ENCODE assay signal across 32 mouse cellular contexts in genomic region chr15:83829226-83829625, GRCm38 (mm10). TPM values are rescaled to one million over a fixed set of nuclear protein-coding genes. Genes with fewer than 3 reads are reported as not detected.
DNase-seq lines count a peak whose midpoint lies in the region; ATAC-seq and TF ChIP-seq lines count a peak whose summit lies in the region.
"Had no signal": no experiment of that assay in that cellular context is flagged by ENCODE, and none has a peak within 500 bp of the region (broad histone marks: within the 10 kb centered on the region; RNA-seq: fewer than 3 reads in every experiment).

No protein-coding gene starts in this region.

- no peaks in the 10 kb centered on the region for H3K27me3 ChIP-seq in hindbrain, embryonic 13.5 days
- no peaks in the 10 kb centered on the region for H3K27me3 ChIP-seq in hindbrain, embryonic 11.5 days (ENCODE audit: control insufficient read depth, insufficient read depth, low read length)
- no peaks in the 10 kb centered on the region for H3K27me3 ChIP-seq in midbrain, postnatal 0 days (ENCODE audit: insufficient read depth, low read length)
- no peaks in the 10 kb centered on the region for H3K27me3 ChIP-seq in midbrain, embryonic 16.5 days (ENCODE audit: control insufficient read depth, insufficient read depth, low read depth, low read length)
- no peaks in the 10 kb centered on the region for H3K27me3 ChIP-seq in neural tube, embryonic 14.5 days (ENCODE audit: control insufficient read depth, insufficient read depth, low read length)
- H3K27me3 ChIP-seq: embryonic facial prominence, embryonic 13.5 days; limb, embryonic 13.5 days; liver, embryonic 13.5 days; midbrain, embryonic 12.5 days; neural tube, embryonic 12.5 days had no signal

- peaks cover 3% of the 10 kb centered on the region; the same call in 1 of the 2 replicates for H3K4me1 ChIP-seq in hindbrain, embryonic 13.5 days (replicated peaks)
- no peaks in the 10 kb centered on the region for H3K4me1 ChIP-seq in hindbrain, embryonic 11.5 days (replicated peaks; ENCODE audit: control insufficient read depth, insufficient read depth, low read length)
- H3K4me1 ChIP-seq in midbrain, postnatal 0 days (ENCODE audit: insufficient read depth, low read length): 0 out of 2 replicates have a peak, but pooled peaks cover 3% of the 10 kb centered on the region
- no peaks in the 10 kb centered on the region for H3K4me1 ChIP-seq in midbrain, embryonic 16.5 days (ENCODE audit: control insufficient read depth, insufficient read depth, low read length)
- 0 out of 2 replicates have a peak, but pooled peaks cover 5% of the 10 kb centered on the region for H3K4me1 ChIP-seq in neural tube, embryonic 14.5 days (ENCODE audit: control insufficient read depth, insufficient read depth, low read length)
- H3K4me1 ChIP-seq: embryonic facial prominence, embryonic 13.5 days; limb, embryonic 13.5 days; liver, embryonic 13.5 days; midbrain, embryonic 12.5 days; neural tube, embryonic 12.5 days had no signal

- no peak overlapping the region for H3K4me3 ChIP-seq in hindbrain, embryonic 13.5 days
- H3K4me3 ChIP-seq in hindbrain, embryonic 11.5 days (ENCODE audit: low read depth, low read length): no peak overlapping the region
- no peak overlapping the region for H3K4me3 ChIP-seq in midbrain, postnatal 0 days (ENCODE audit: low read depth, low read length)
- H3K4me3 ChIP-seq in midbrain, embryonic 16.5 days (ENCODE audit: low read depth, low read length): no peak overlapping the region
- no peak overlapping the region for H3K4me3 ChIP-seq in neural tube, embryonic 14.5 days (ENCODE audit: low read depth, low read length)
- H3K4me3 ChIP-seq: embryonic facial prominence, embryonic 13.5 days; erythroblast, embryonic 14.5 days; limb, embryonic 13.5 days; liver, embryonic 13.5 days; midbrain, embryonic 12.5 days; neural tube, embryonic 12.5 days had no signal

- no peak for DNase-seq in hindbrain, embryonic 11.5 days (ENCODE audit: low spot score)
- peak; percentile 25 for DNase-seq in midbrain, postnatal 0 days (ENCODE audit: low spot score)
- DNase-seq in brain, embryonic 18.5 days (ENCODE audit: low read depth, low spot score): peak; percentile 58
- DNase-seq in lung, postnatal 25 days (ENCODE audit: low spot score): no peak
- DNase-seq: cerebellum, adult 8-10 months; cerebellum, postnatal 36 days; embryo, embryonic 11 days; gastrocnemius, postnatal 10 days; heart, adult 11 months; kidney, adult 9 months; kidney, postnatal 14 days; liver, embryonic 13.5 days; lung, adult 2 months; lung, postnatal 14 days; spleen, adult 18-20 months had no signal

- ATAC-seq in hindbrain, embryonic 13.5 days (ENCODE audit: low FRiP score): 0 out of 2 replicates have a peak, but pooled peaks have one; percentile 24
- no peak for ATAC-seq in hindbrain, embryonic 11.5 days (ENCODE audit: low FRiP score)
- no peak for ATAC-seq in midbrain, postnatal 0 days (ENCODE audit: low FRiP score)
- ATAC-seq in midbrain, embryonic 16.5 days: no peak
- no peak; the same call in 1 of the 2 replicates for ATAC-seq in neural tube, embryonic 14.5 days (ENCODE audit: low read depth)
- ATAC-seq: intestine, embryonic 16.5 days; Patski had no signal

- no peak overlapping the region for H3K9ac ChIP-seq in hindbrain, embryonic 13.5 days
- H3K9ac ChIP-seq in hindbrain, embryonic 11.5 days (ENCODE audit: low read depth, low read length): no peak overlapping the region
- H3K9ac ChIP-seq in midbrain, postnatal 0 days (replicated peaks; ENCODE audit: low read length, poor library complexity, severe bottlenecking): 0 out of 2 replicates have a peak overlapping the region, but pooled peaks have one; percentile 1
- H3K9ac ChIP-seq in midbrain, embryonic 16.5 days (ENCODE audit: low read depth, low read length): no peak overlapping the region
- no peak overlapping the region for H3K9ac ChIP-seq in neural tube, embryonic 14.5 days (replicated peaks; ENCODE audit: low read depth, low read length)
- H3K9ac ChIP-seq: embryonic facial prominence, embryonic 13.5 days; limb, embryonic 13.5 days; liver, embryonic 13.5 days; midbrain, embryonic 12.5 days; neural tube, embryonic 12.5 days had no signal

- H3K27ac ChIP-seq in hindbrain, embryonic 13.5 days: peak overlapping the region; percentile 42; the same call in 1 of the 2 replicates
- no peak overlapping the region for H3K27ac ChIP-seq in hindbrain, embryonic 11.5 days (ENCODE audit: low read depth, low read length)
- H3K27ac ChIP-seq in midbrain, postnatal 0 days (ENCODE audit: low read depth, low read length): no peak overlapping the region
- no peak overlapping the region for H3K27ac ChIP-seq in midbrain, embryonic 16.5 days (ENCODE audit: low read length)
- H3K27ac ChIP-seq in neural tube, embryonic 14.5 days (ENCODE audit: low read depth, low read length): 0 out of 2 replicates have a peak overlapping the region, but pooled peaks have one; percentile 3
- H3K27ac ChIP-seq: embryonic facial prominence, embryonic 13.5 days; limb, embryonic 13.5 days; liver, embryonic 13.5 days; midbrain, embryonic 12.5 days; neural tube, embryonic 12.5 days had no signal

- no peak for TF ChIP-seq CTCF in midbrain, postnatal 0 days (IDR thresholded peaks at IDR 0.05)

- H3K36me3 ChIP-seq in hindbrain, embryonic 13.5 days: no peaks in the 10 kb centered on the region
- H3K36me3 ChIP-seq in hindbrain, embryonic 11.5 days (ENCODE audit: control insufficient read depth, insufficient read depth, low read length): no peaks in the 10 kb centered on the region
- no peaks in the 10 kb centered on the region for H3K36me3 ChIP-seq in midbrain, postnatal 0 days (ENCODE audit: insufficient read depth, low read length)
- no peaks in the 10 kb centered on the region for H3K36me3 ChIP-seq in midbrain, embryonic 16.5 days (ENCODE audit: control insufficient read depth, insufficient read depth, low read length)
- no peaks in the 10 kb centered on the region for H3K36me3 ChIP-seq in neural tube, embryonic 14.5 days (ENCODE audit: control insufficient read depth, insufficient read depth, low read length)
- H3K36me3 ChIP-seq: embryonic facial prominence, embryonic 13.5 days; G1E; limb, embryonic 13.5 days; liver, embryonic 13.5 days; midbrain, embryonic 12.5 days; neural tube, embryonic 12.5 days had no signal

- H3K9me3 ChIP-seq in hindbrain, embryonic 13.5 days: no peaks in the 10 kb centered on the region
- no peaks in the 10 kb centered on the region for H3K9me3 ChIP-seq in hindbrain, embryonic 11.5 days (ENCODE audit: control insufficient read depth, low read length)
- no peaks in the 10 kb centered on the region for H3K9me3 ChIP-seq in midbrain, postnatal 0 days (ENCODE audit: low read length)
- no peaks in the 10 kb centered on the region for H3K9me3 ChIP-seq in midbrain, embryonic 16.5 days (replicated peaks; ENCODE audit: control insufficient read depth, low read length, poor library complexity, severe bottlenecking)
- no peaks in the 10 kb centered on the region for H3K9me3 ChIP-seq in neural tube, embryonic 14.5 days (ENCODE audit: control insufficient read depth, low read length)
- H3K9me3 ChIP-seq: embryonic facial prominence, embryonic 13.5 days; midbrain, embryonic 12.5 days; neural tube, embryonic 12.5 days had no signal

- 74% methylated on average over 13 of the region's 13 CpGs for WGBS in hindbrain, embryonic 13.5 days
- 93% methylated on average over 13 of the region's 13 CpGs for WGBS in hindbrain, embryonic 11.5 days
- 69% methylated on average over 13 of the region's 13 CpGs for WGBS in midbrain, postnatal 0 days
- WGBS in midbrain, embryonic 16.5 days: 75% methylated on average over 13 of the region's 13 CpGs
- WGBS in neural tube, embryonic 14.5 days: 43% methylated on average over 13 of the region's 13 CpGs

- H3K4me2 ChIP-seq in hindbrain, embryonic 13.5 days: no peak overlapping the region
- no peak overlapping the region for H3K4me2 ChIP-seq in hindbrain, embryonic 11.5 days (replicated peaks; ENCODE audit: low read depth, low read length)
- H3K4me2 ChIP-seq in midbrain, postnatal 0 days (ENCODE audit: low read depth, low read length, poor library complexity, severe bottlenecking): no peak overlapping the region
- no peak overlapping the region for H3K4me2 ChIP-seq in midbrain, embryonic 16.5 days (ENCODE audit: low read length)
- no peak overlapping the region; the same call in 1 of the 2 replicates for H3K4me2 ChIP-seq in neural tube, embryonic 14.5 days (ENCODE audit: low read depth, low read length)
- H3K4me2 ChIP-seq: embryonic facial prominence, embryonic 13.5 days; heart, embryonic 11.5 days; limb, embryonic 13.5 days; liver, embryonic 13.5 days; midbrain, embryonic 12.5 days; neural tube, embryonic 12.5 days had no signal

RNA-seq across cellular contexts. Expression of gene Mpped1, which starts 50.0 kb away (rescaled TPM):
- 11.3 and 11.7 TPM in 2 replicates for polyA plus RNA-seq in hindbrain, embryonic 13.5 days (2015; fragmentation: Nextera tagmentation; extraction: Ambion mirVana)
- polyA plus RNA-seq in hindbrain, embryonic 11.5 days (2014; fragmentation: Nextera tagmentation; extraction: Ambion mirVana): 4.2 and 4.8 TPM in 2 replicates
- 41.1 and 48.0 TPM in 2 replicates for total RNA-seq in midbrain, postnatal 0 days (2014; rRNA removed)
- polyA plus RNA-seq in midbrain, postnatal 0 days (2015; fragmentation: Nextera tagmentation; extraction: Ambion mirVana): 18.1 and 20.3 TPM in 2 replicates
- 19.8 and 27.8 TPM in 2 replicates for polyA plus RNA-seq in midbrain, embryonic 16.5 days (2015; fragmentation: Nextera tagmentation; extraction: Ambion mirVana)
- polyA plus RNA-seq in neural tube, embryonic 14.5 days (2014; fragmentation: Nextera tagmentation; extraction: Ambion mirVana): 37.6 and 39.2 TPM in 2 replicates
- total RNA-seq: adrenal gland, adult 18-20 months; G1E; hematopoietic stem cell, adult 5-6 weeks; megakaryocyte, adult 5-6 weeks had no signal
- polyA plus RNA-seq: erythroblast, embryonic 14.5 days; G1E; heart, postnatal 0 days; lung, adult 2 months; Patski; urinary bladder, adult 2 months had no signal

Comparison
In these comparisons a context has a peak if more than half of its experiments do, and no peak if none do; other contexts are left out.
1. H3K27ac ChIP-seq: peak in hindbrain, embryonic 13.5 days (single experiment) and neural tube, embryonic 14.5 days (single experiment); none in hindbrain, embryonic 11.5 days (single experiment), midbrain, postnatal 0 days (single experiment) and midbrain, embryonic 16.5 days (single experiment).
2. DNase-seq: peak in midbrain, postnatal 0 days (single experiment) and brain, embryonic 18.5 days (single experiment); none in hindbrain, embryonic 11.5 days (single experiment) and lung, postnatal 25 days (single experiment).